In genomic region chr4:62518416-62519121, GRCm38 (mm10) we compare ENCODE assay signal across 8 mouse cellular contexts. TPM values are rescaled to one million over a fixed set of nuclear protein-coding genes. Genes with fewer than 3 reads are reported as not detected.
DNase-seq lines count a peak whose midpoint lies in the region; ATAC-seq and TF ChIP-seq lines count a peak whose summit lies in the region.

No protein-coding gene starts in this region.

- intact Hi-C loops in left cerebral cortex, adult 2 months (cut with DNase I) = loop anchor here (5.0 kb wide), 2 partner anchors 61 to 111 kb away; partner anchors contain the start of genes Cdc26 and Prpf4

- H3K27ac ChIP-seq in left cerebral cortex, adult 2 months = peak overlapping the region; percentile 88; the same call in 1 of the 2 replicates
- peak overlapping the region; percentile 94 for H3K27ac ChIP-seq in heart, embryonic 15.5 days
- no peak overlapping the region for H3K27ac ChIP-seq in macrophage

- peak overlapping the region; percentile 81 for H3K9ac ChIP-seq in heart, embryonic 15.5 days

- no peak for ATAC-seq in heart, embryonic 15.5 days (replicated peaks; ENCODE audit: insufficient number of reproducible peaks, insufficient read depth, low FRiP score, low read depth)
- no peak for ATAC-seq in erythroid progenitor cell, adult 5-6 weeks (replicated peaks; ENCODE audit: low FRiP score, poor library complexity, severe bottlenecking)

- no peaks in the 10 kb centered on the region for H3K27me3 ChIP-seq in heart, embryonic 15.5 days

- H3K79me2 ChIP-seq in macrophage (ENCODE audit: inconsistent target) = 0 out of 2 replicates have a peak, but pooled peaks cover 1% of the 10 kb centered on the region

- H3K4me1 ChIP-seq in heart, embryonic 15.5 days (replicated peaks) = peaks cover 46% of the 10 kb centered on the region

- H3K4me2 ChIP-seq in heart, embryonic 15.5 days = peak overlapping the region; percentile 85

- H3K4me3 ChIP-seq in left cerebral cortex, adult 2 months = peak overlapping the region; percentile 56
- peak overlapping the region; percentile 72 for H3K4me3 ChIP-seq in heart, embryonic 15.5 days
- H3K4me3 ChIP-seq in macrophage (ENCODE audit: inconsistent target) = peak overlapping the region; percentile 71; the same call in 1 of the 2 replicates

- TF ChIP-seq CTCF in left cerebral cortex, adult 2 months (IDR thresholded peaks at IDR 0.05) = no peak

- WGBS in heart, embryonic 15.5 days = 40% methylated on average over 13 of the region's 13 CpGs
- 50% methylated on average over 13 of the region's 13 CpGs for WGBS in macrophage (ENCODE audit: missing documents)

- no peak for DNase-seq in left cerebral cortex, adult 2 months (ENCODE audit: extremely low spot score in 1 of 2, low spot score in 2 of 2)
- no peak for DNase-seq in left cerebral cortex, adult 11 months (ENCODE audit: low spot score)
- DNase-seq in cerebellum, adult 8-10 months = peak; percentile 71
- DNase-seq in kidney, postnatal 14 days = peak; percentile 68
- DNase-seq in Muller cell, postnatal 12 days (ENCODE audit: inconsistent ontology term) = no peak

- H3K9me3 ChIP-seq in heart, embryonic 15.5 days (replicated peaks) = no peaks in the 10 kb centered on the region

- H3K36me3 ChIP-seq in heart, embryonic 15.5 days = peaks cover 9% of the 10 kb centered on the region; the same call in 1 of the 2 replicates
- H3K36me3 ChIP-seq in macrophage (ENCODE audit: inconsistent target) = no peaks in the 10 kb centered on the region

RNA-seq across cellular contexts. Expression of gene Alad, which starts 1.1 kb away (rescaled TPM):
- total RNA-seq in left cerebral cortex, adult 2 months (2021) = 10 to 100 TPM; 32.1 to 34.0 TPM
- polyA plus RNA-seq in heart, embryonic 15.5 days (2015; fragmentation: Nextera tagmentation; extraction: Ambion mirVana) = 56.0 and 65.4 TPM in 2 replicates
- total RNA-seq in macrophage (2018; cell fraction: chromatin; rRNA removed) = 1 to 10 TPM in 19 of 26 experiments, under 1 TPM in 7; 0.37 to 7.4 (median 2.8) TPM
- 10 to 100 TPM in 11 of 26 experiments, 1 to 10 TPM in 15; 6.3 to 12.1 (median 9.3) TPM for total RNA-seq in macrophage (2018; cell fraction: cytosol; rRNA removed)
- total RNA-seq in macrophage (2018; cell fraction: nucleus; rRNA removed) = 10 to 100 TPM in 1 of 26 experiments, 1 to 10 TPM in 24, under 1 TPM in 1; 0.79 to 13.2 (median 3.5) TPM
- 5.7 to 18.2 TPM (median 8.2 TPM) in 3 replicates for polyA plus RNA-seq in macrophage (2018)
- total RNA-seq in erythroid progenitor cell, adult 5-6 weeks (2015; ENCODE audit: low replicate concordance) = 510 and 532 TPM in 2 replicates
- total RNA-seq in erythroid progenitor cell, adult 5-6 weeks (2017; ENCODE audit: low replicate concordance) = 271 and 392 TPM in 2 replicates

RNA-seq across cellular contexts. Expression of gene Pole3, which starts 6.3 kb away (rescaled TPM):
- 10 to 100 TPM; 20.4 to 21.5 TPM for total RNA-seq in left cerebral cortex, adult 2 months (2021)
- polyA plus RNA-seq in heart, embryonic 15.5 days (2015; fragmentation: Nextera tagmentation; extraction: Ambion mirVana) = 43.1 and 53.9 TPM in 2 replicates
- total RNA-seq in macrophage (2018; cell fraction: chromatin; rRNA removed) = 10 to 100 TPM in 4 of 26 experiments, 1 to 10 TPM in 21, under 1 TPM in 1; 0.92 to 14.0 (median 6.3) TPM
- total RNA-seq in macrophage (2018; cell fraction: cytosol; rRNA removed) = 10 to 100 TPM; 19.6 to 31.4 (median 25.2) TPM
- 10 to 100 TPM in 9 of 26 experiments, 1 to 10 TPM in 17; 2.1 to 20.3 (median 7.2) TPM for total RNA-seq in macrophage (2018; cell fraction: nucleus; rRNA removed)
- 25.5 to 44.3 TPM (median 40.8 TPM) in 3 replicates for polyA plus RNA-seq in macrophage (2018)
- 45.4 and 74.2 TPM in 2 replicates for total RNA-seq in erythroid progenitor cell, adult 5-6 weeks (2015; ENCODE audit: low replicate concordance)
- total RNA-seq in erythroid progenitor cell, adult 5-6 weeks (2017; ENCODE audit: low replicate concordance) = 51.3 and 53.0 TPM in 2 replicates

RNA-seq across cellular contexts. Expression of gene 4933430I17Rik, which starts 6.6 kb away (rescaled TPM):
- under 1 TPM; 0.19 to 0.63 TPM for total RNA-seq in left cerebral cortex, adult 2 months (2021)
- 0.20 and 0.37 TPM in 2 replicates for polyA plus RNA-seq in heart, embryonic 15.5 days (2015; fragmentation: Nextera tagmentation; extraction: Ambion mirVana)
- total RNA-seq in macrophage (2018; cell fraction: chromatin; rRNA removed) = 10 to 100 TPM in 3 of 26 experiments, 1 to 10 TPM in 15, under 1 TPM in 6, not detected in 2; 0.44 to 29.7 (median 5.9) TPM
- total RNA-seq in macrophage (2018; cell fraction: cytosol; rRNA removed) = 10 to 100 TPM in 13 of 26 experiments, 1 to 10 TPM in 13; 1.8 to 44.7 (median 13.2) TPM
- total RNA-seq in macrophage (2018; cell fraction: nucleus; rRNA removed) = 10 to 100 TPM in 13 of 26 experiments, 1 to 10 TPM in 11, under 1 TPM in 2; 0.49 to 35.6 (median 7.5) TPM
- 0.87 to 3.3 TPM (median 2.3 TPM) in 3 replicates for polyA plus RNA-seq in macrophage (2018)
- not detected in 2 replicates for total RNA-seq in erythroid progenitor cell, adult 5-6 weeks (2015; ENCODE audit: low replicate concordance)
- 0.90 TPM in 1 of 2 replicates, not detected in the other for total RNA-seq in erythroid progenitor cell, adult 5-6 weeks (2017; ENCODE audit: low replicate concordance)

RNA-seq across cellular contexts. Expression of gene Hdhd3, which starts 15.3 kb away (rescaled TPM):
- total RNA-seq in left cerebral cortex, adult 2 months (2021) = 10 to 100 TPM in 1 of 2 experiments, 1 to 10 TPM in 1; 8.3 to 10.3 TPM
- polyA plus RNA-seq in heart, embryonic 15.5 days (2015; fragmentation: Nextera tagmentation; extraction: Ambion mirVana) = 7.6 and 10.8 TPM in 2 replicates
- 1 to 10 TPM in 11 of 26 experiments, under 1 TPM in 2, not detected in 13; 0.63 to 4.4 (median 2.5) TPM for total RNA-seq in macrophage (2018; cell fraction: chromatin; rRNA removed)
- 1 to 10 TPM in 22 of 26 experiments, under 1 TPM in 4; 0.33 to 3.1 (median 1.7) TPM for total RNA-seq in macrophage (2018; cell fraction: cytosol; rRNA removed)
- 1 to 10 TPM in 10 of 26 experiments, under 1 TPM in 6, not detected in 10; 0.55 to 2.7 (median 1.3) TPM for total RNA-seq in macrophage (2018; cell fraction: nucleus; rRNA removed)
- polyA plus RNA-seq in macrophage (2018) = 1.3 to 3.1 TPM (median 1.4 TPM) in 3 replicates
- total RNA-seq in erythroid progenitor cell, adult 5-6 weeks (2015; ENCODE audit: low replicate concordance) = not detected in 2 replicates
- not detected in 2 replicates for total RNA-seq in erythroid progenitor cell, adult 5-6 weeks (2017; ENCODE audit: low replicate concordance)

RNA-seq across cellular contexts. Expression of gene Bspry, which starts 38.7 kb away (rescaled TPM):
- under 1 TPM; 0.38 to 0.40 TPM for total RNA-seq in left cerebral cortex, adult 2 months (2021)
- polyA plus RNA-seq in heart, embryonic 15.5 days (2015; fragmentation: Nextera tagmentation; extraction: Ambion mirVana) = 1.4 and 4.4 TPM in 2 replicates
- under 1 TPM in 1 of 26 experiments, not detected in 25; 0.38 TPM for total RNA-seq in macrophage (2018; cell fraction: chromatin; rRNA removed)
- total RNA-seq in macrophage (2018; cell fraction: cytosol; rRNA removed) = under 1 TPM in 20 of 26 experiments, not detected in 6; 0.06 to 0.32 (median 0.12) TPM
- total RNA-seq in macrophage (2018; cell fraction: nucleus; rRNA removed) = under 1 TPM in 5 of 26 experiments, not detected in 21; 0.24 to 0.47 (median 0.33) TPM
- polyA plus RNA-seq in macrophage (2018) = 0.13 to 0.17 TPM in 2 of 3 replicates, not detected in the other
- total RNA-seq in erythroid progenitor cell, adult 5-6 weeks (2015; ENCODE audit: low replicate concordance) = not detected in 2 replicates
- not detected in 2 replicates for total RNA-seq in erythroid progenitor cell, adult 5-6 weeks (2017; ENCODE audit: low replicate concordance)

Comparison
In these comparisons a context has a peak if more than half of its experiments do, and no peak if none do; other contexts are left out.
1. DNase-seq: peak in cerebellum, adult 8-10 months (single experiment) and kidney, postnatal 14 days (single experiment); none in left cerebral cortex, adult 2 months (0 of 2), left cerebral cortex, adult 11 months (single experiment) and Muller cell, postnatal 12 days (single experiment).
2. RNA of gene Alad, which starts 1.1 kb away (total RNA-seq): 271 to 532 TPM in erythroid progenitor cell, adult 5-6 weeks; 32.1 to 34.0 TPM in left cerebral cortex, adult 2 months; every median in the first group is over 4 times any median in the second.
3. Peak in every context shown above with its lines, with median percentiles within 50 percentile points of each other: H3K4me3 ChIP-seq.